Mouse (Mus musculus) erythroblast, embryonic 14.5 days (primary cell): ENCODE results near the gene Proser2. TPM values are rescaled to one million over a fixed set of nuclear protein-coding genes. Genes with fewer than 3 reads are reported as not detected.
"Not testable (repeated sequence)": the region's sequence is repeated elsewhere in the genome, so short reads cannot be mapped to it uniquely, and the experiment has no call there.

ENCODE experiments used
- H3K27me3 ChIP-seq: 2 replicates; pipeline ENCODE4 v1.6.1; 2012; ENCODE audit warnings: inconsistent platforms; ENCODE audit not compliant: control insufficient read depth
- H3K36me3 ChIP-seq: 2 replicates; pipeline ENCODE4 v1.6.1; 2012; ENCODE audit warnings: mild to moderate bottlenecking, inconsistent platforms; ENCODE audit not compliant: control insufficient read depth
- H3K4me1 ChIP-seq: 2 replicates; pipeline ENCODE4 v1.6.1; 2012; ENCODE audit warnings: inconsistent platforms; ENCODE audit not compliant: control insufficient read depth
- H3K4me3 ChIP-seq: replicated peaks from 2 replicates; pipeline ENCODE3; 2012; ENCODE audit warnings: moderate library complexity, mild to moderate bottlenecking, inconsistent platforms
- H3K9me3 ChIP-seq: 2 replicates; pipeline ENCODE4 v1.6.1; 2012; ENCODE audit warnings: low read length, inconsistent platforms, mixed read lengths; ENCODE audit not compliant: control insufficient read depth
- GATA1 ChIP-seq: IDR thresholded peaks from 2 replicates; pipeline ENCODE4 v1.6.1; 2012; ENCODE audit warnings: low read length, inconsistent platforms, mixed read lengths
- TAL1 ChIP-seq: IDR thresholded peaks from 3 replicates; pipeline ENCODE4 v1.6.1; 2012; ENCODE audit warnings: low read length, inconsistent platforms, mixed read lengths
- polyA plus RNA-seq: library from polyadenylated mRNA; stranded (reverse); fragments of >175 nt; gene quantifications from 2 replicates; pipeline ENCODE4 v1.2.3, GENCODE M21; 2012

Gene Proser2
- polyA plus RNA-seq, 1 experiment: 0.11 TPM

DNA sequence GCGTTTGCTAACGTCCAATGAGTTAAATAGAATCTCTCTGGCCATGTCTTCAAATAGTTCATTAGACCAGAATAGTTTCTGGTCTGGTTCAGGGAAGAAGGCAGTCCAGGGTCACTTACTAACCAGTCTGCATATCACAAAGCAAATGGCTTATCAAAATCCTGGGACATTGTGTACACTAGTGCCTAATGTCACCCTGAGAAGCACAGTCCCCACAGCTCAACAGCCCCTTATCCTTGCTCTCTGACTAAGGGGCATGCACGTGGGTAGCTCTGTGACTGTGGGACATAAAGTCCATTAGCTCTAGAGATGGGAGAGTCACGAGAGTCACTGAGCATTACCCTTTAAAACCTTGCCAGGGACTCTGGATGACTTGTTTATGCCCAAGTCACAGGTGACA lies 17.4 kb downstream of the Proser2 start:
- TF ChIP-seq TAL1: no peak
- TF ChIP-seq GATA1: no peak
- Histone ChIP-seq H3K4me3 (no peak overlapping the region), H3K27me3 (no peaks in the 10 kb centered on the region), H3K9me3 (no peaks in the 10 kb centered on the region), H3K36me3 (no peaks in the 10 kb centered on the region), H3K4me1 (no peaks in the 10 kb centered on the region)

DNA sequence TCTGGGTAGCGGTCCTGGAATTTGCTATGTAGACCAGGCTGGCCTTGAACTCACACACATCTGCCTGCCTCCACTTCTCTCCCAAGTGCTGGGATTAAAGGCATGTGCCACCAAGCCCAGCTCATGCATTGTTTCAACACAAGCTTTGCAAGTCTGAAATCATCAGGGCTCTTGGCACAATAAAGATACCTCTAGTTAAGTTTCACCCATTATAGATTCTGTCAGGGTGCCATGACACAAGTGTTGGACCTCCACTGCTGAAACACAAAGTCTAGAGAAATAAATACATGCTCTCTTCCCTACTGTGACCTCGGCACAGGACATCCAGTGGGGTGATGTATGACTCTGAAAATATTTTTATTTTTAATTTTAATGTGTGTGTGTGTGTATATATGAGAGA lies 24.6 kb downstream of the Proser2 start:
- Histone ChIP-seq H3K4me1 (no peaks in the 10 kb centered on the region; the same call in 1 of the 2 replicates), H3K4me3 (no peak overlapping the region), H3K36me3 (no peaks in the 10 kb centered on the region; the same call in 1 of the 2 replicates), H3K9me3 (peaks cover 3% of the 10 kb centered on the region; the same call in 1 of the 2 replicates), H3K27me3 (peaks cover 16% of the 10 kb centered on the region)
- TF ChIP-seq TAL1 (no peak), GATA1 (no peak)

DNA sequence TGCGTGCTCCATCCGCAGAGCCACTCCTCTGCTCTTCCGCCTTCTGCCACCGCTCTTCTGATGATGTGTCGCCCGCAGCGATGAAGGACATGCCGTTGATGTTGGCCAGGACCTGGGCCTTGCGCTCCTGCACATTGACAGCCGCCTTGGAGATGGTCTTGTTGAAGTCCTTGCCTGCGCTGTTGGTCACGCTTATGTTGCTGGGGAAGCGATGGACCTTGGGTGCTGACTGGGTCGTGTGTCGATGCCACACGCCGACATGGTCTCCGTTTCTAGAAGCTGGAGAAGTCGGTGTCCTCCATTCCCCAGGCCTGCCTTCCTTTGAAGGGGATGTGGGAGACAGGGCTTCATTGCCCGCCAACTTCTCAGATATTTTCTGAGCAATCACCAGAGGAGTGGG lies 29.3 kb downstream of the Proser2 start:
- H3K36me3 ChIP-seq: no peaks in the 10 kb centered on the region; the same call in 1 of the 2 replicates
- peaks cover 3% of the 10 kb centered on the region; the same call in 1 of the 2 replicates for H3K9me3 ChIP-seq
- H3K4me3 ChIP-seq: no peak overlapping the region
- no peaks in the 10 kb centered on the region; the same call in 1 of the 2 replicates for H3K4me1 ChIP-seq
- H3K27me3 ChIP-seq: peaks cover 42% of the 10 kb centered on the region
- no peak for TF ChIP-seq TAL1
- no peak for TF ChIP-seq GATA1

DNA sequence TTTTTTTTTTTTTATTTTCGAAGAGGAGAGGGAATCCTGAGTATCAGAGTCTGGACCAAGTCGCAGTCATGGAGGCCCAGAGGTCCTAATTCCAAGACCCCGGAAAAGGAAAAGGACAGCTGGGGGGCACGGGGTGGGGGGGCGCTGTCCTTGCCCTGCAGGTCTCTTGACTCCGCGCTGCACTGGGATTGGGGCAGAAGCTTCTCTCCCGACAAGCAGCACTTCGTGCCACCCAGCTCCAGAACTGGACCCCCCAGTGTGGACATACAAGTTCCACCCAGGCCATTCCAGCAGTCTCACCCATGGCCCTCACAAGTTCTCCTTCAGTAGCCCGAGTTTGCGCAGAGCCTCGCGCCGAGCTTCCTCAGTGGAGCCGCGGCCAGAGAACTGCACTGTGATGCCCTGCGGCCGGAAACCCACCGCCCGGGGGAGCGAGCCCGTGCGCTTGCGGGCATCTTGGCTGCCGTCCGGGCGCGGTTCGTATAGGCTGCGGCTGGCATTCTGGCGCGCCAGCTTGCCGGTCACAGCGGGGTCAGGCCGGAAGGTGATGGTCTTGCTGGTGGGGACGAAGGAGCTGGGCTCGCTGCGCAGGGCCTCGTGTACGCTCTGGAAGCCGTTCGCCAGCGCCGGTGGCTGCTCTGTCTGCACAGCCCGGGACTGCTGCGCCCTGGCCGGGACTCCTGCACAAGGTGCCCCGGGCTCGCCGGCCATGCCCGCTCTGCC lies 29.8 kb downstream of the Proser2 start:
- Histone ChIP-seq H3K27me3 (peaks cover 42% of the 10 kb centered on the region), H3K36me3 (no peaks in the 10 kb centered on the region; the same call in 1 of the 2 replicates), H3K9me3 (peaks cover 3% of the 10 kb centered on the region; the same call in 1 of the 2 replicates), H3K4me3 (no peak overlapping the region), H3K4me1 (no peaks in the 10 kb centered on the region; the same call in 1 of the 2 replicates)
- TF ChIP-seq GATA1 (no peak), TAL1 (no peak)

DNA sequence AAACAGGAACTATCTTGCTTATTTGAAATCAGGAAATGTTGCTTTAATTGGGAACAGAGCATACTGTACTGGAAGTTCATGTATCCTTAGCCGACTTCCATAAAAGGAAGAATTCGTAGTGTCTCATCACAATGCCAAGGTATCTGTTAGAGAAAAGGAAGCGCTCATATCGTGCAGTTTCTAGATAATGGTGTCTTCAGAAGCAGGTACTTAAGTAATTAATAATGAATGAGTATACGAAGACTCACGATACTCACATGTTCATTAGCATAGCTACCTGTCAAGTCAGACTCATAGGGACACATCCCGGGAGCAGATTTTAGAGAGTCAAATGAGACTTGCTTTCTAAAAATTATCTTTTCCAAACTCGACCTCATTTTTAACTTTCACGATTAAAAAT lies 30.6 kb downstream of the Proser2 start:
- H3K9me3 ChIP-seq: peaks cover 3% of the 10 kb centered on the region; the same call in 1 of the 2 replicates
- H3K4me3 ChIP-seq: no peak overlapping the region
- peaks cover 42% of the 10 kb centered on the region for H3K27me3 ChIP-seq

DNA sequence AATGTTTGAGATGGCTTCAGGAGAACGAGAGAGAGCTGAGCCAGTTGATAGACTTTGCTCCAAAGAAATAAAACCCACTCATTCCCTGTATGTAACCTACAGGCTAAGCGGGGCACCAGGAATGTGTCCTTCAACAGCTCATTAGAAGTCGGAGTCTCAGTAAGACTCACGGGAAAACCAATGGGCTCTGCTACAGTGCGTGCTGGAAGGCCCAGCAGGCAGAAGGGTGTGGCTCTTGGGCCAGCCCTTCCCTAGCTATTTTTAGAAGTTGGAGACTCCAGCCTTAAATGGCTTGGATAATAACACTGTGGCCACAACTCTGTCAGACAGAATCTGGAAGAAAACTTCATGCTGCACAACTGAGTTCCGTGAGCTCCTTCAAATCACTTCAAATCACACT lies 31.1 kb downstream of the Proser2 start:
- H3K4me1 ChIP-seq: no peaks in the 10 kb centered on the region; the same call in 1 of the 2 replicates

More for the DNA sequence above, 30.6 kb downstream of the Proser2 start:
- H3K36me3 ChIP-seq: no peaks in the 10 kb centered on the region; the same call in 1 of the 2 replicates
- TF ChIP-seq GATA1 (no peak), TAL1 (no peak)
- H3K4me1 ChIP-seq: no peaks in the 10 kb centered on the region; the same call in 1 of the 2 replicates

DNA sequence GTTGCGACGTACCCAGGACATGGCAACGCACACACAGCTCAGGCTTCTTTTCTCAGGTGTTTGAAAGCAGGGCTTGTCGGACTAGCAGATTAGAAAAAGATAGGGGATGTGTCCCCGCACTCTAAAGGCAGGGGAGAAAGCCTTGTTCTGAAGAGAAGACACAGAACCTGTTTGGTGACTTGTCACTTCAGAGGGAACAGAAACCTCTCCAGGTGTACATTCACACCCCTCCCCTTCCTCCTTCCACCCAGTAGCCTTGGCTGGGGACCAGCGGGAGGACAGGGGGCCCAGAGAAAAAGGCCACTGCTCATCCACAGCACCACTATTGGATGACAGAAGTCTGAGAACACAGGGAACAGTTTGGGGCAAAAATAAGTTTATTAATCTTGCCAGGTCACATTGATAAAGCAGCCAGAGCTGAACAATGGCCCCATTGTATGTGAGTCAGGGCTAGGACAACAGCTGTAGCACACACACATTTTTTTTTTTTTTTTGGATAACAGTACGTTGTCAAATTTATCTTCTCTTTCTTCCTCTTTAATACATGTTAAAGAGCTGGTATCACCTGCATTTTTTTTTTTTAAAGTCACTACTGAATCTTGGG lies 32.8 kb downstream of the Proser2 start:
- Histone ChIP-seq H3K36me3 (no peaks in the 10 kb centered on the region; the same call in 1 of the 2 replicates), H3K9me3 (no peaks in the 10 kb centered on the region), H3K4me3 (no peak overlapping the region), H3K27me3 (peaks cover 42% of the 10 kb centered on the region), H3K4me1 (no peaks in the 10 kb centered on the region; the same call in 1 of the 2 replicates)
- TF ChIP-seq TAL1: no peak
- TF ChIP-seq GATA1: no peak

More for the DNA sequence above, 31.1 kb downstream of the Proser2 start:
- peaks cover 42% of the 10 kb centered on the region for H3K27me3 ChIP-seq
- H3K36me3 ChIP-seq: no peaks in the 10 kb centered on the region; the same call in 1 of the 2 replicates
- no peak overlapping the region for H3K4me3 ChIP-seq
- no peak for TF ChIP-seq TAL1
- no peak for TF ChIP-seq GATA1
- no peaks in the 10 kb centered on the region for H3K9me3 ChIP-seq

DNA sequence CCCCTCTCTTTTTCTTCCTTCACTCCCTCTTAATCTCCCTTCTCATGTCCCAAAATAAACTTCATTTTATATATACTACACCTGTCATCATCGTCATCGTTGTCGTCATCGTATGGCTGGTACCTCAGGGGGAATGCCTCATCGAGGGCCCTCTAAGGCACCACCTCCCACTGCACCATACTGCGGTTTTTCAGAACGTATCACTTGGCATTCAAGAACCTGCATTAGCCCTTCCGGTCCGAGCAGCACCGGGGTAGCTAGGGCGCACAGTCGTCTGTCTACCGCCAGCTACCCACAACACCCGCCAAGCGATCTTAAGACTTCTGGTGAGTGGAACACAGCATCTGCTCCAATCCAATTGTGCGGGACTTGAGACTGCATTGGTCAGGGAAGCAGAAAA lies 40.1 kb downstream of the Proser2 start:
- H3K4me1 ChIP-seq, H3K27me3 ChIP-seq, H3K36me3 ChIP-seq, H3K9me3 ChIP-seq, H3K4me3 ChIP-seq: not testable (repeated sequence)

DNA sequence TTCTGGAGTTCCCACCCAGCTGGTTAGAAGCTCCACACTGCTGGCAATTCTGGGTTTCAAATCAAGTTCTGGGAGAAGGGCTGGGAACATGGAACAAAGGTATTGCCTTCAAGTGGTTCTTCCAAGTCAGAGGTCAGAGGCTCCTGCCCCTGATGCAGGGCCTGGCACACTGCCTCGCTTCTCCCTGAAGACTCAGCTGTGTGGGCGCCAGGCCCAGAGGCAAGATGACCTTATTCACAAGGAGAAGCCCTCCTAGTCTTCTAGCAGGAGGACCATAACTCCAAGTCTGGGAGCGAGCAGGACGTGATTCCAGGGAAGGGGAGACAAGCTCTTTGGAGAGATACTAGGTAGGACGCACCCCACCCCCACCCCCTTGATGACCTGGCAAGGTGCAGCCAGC lies 42.9 kb downstream of the Proser2 start:
- Histone ChIP-seq H3K9me3 (no peaks in the 10 kb centered on the region), H3K27me3 (no peaks in the 10 kb centered on the region), H3K4me3 (no peak overlapping the region), H3K4me1 (no peaks in the 10 kb centered on the region), H3K36me3 (no peaks in the 10 kb centered on the region)
- TF ChIP-seq GATA1 (no peak), TAL1 (no peak)
